Mouse (Mus musculus) megakaryocyte, embryonic 14.5 days (primary cell): ENCODE results near the gene Hlf.

ENCODE experiments used
- FLI1 ChIP-seq: IDR thresholded peaks from 2 replicates; pipeline ENCODE4 v1.6.1; 2012; ENCODE audit warnings: low read length, inconsistent platforms, mixed read lengths
- GATA1 ChIP-seq: IDR thresholded peaks from 3 replicates; pipeline ENCODE4 v1.6.1; 2012; ENCODE audit warnings: mixed read lengths, low read length, inconsistent platforms, borderline replicate concordance

DNA sequence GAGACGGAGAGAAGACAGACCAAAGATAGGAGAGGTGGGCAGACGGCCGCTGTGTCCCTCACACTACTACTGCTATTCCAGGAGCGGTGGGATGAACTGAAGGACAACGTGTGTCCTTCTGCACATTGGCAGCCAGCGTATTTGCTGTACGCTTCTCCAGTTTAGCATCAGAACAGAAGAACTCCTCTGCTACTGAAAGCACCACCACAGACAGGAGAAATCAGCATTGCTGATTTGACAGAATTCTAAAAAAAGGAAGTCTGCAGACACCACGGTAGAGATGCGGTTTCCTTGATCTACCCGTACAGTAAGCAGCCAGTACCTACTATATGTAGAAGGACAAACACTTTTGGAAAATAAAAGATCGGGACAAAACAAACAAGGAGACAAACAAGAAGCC, 29.0 kb upstream of the Hlf start:
- TF ChIP-seq GATA1 (no peak), FLI1 (no peak)
